Mouse (Mus musculus) intestine, embryonic 14.5 days (tissue): ENCODE results near the gene Litaf. TPM values are rescaled to one million over a fixed set of nuclear protein-coding genes. Genes with fewer than 3 reads are reported as not detected.
"Not testable (repeated sequence)": the region's sequence is repeated elsewhere in the genome, so short reads cannot be mapped to it uniquely, and the experiment has no call there.

Source experiments
- ATAC-seq: fragments of 200-750 bp; cut with Nextera tagmentation; replicated peaks from 2 replicates; pipeline ENCODE4 v1.8.0; 2017; ENCODE audit warnings: low read depth, moderate number of reproducible peaks, moderate TSS enrichment, moderate library complexity; ENCODE audit not compliant: low FRiP score, low TSS enrichment
- DNase-seq: peaks from one replicate; pipeline ENCODE4 v3.0.0-alpha.2; 2018; ENCODE audit warnings: low spot score
- H3K27ac ChIP-seq: fragments of 300-500 bp; sonication (generic); 2 replicates; pipeline ENCODE4 v1.5.1; 2014; ENCODE audit warnings: low read depth, mild to moderate bottlenecking, control low read depth
- H3K27me3 ChIP-seq: fragments of 300-500 bp; sonication (generic); replicated peaks from 2 replicates; pipeline ENCODE4 v1.6.1; 2014; ENCODE audit warnings: low read length, control low read depth; ENCODE audit not compliant: control insufficient read depth, insufficient read depth
- H3K36me3 ChIP-seq: fragments of 300-500 bp; sonication (generic); 2 replicates; pipeline ENCODE4 v1.6.1; 2014; ENCODE audit warnings: low read length, control low read depth; ENCODE audit not compliant: control insufficient read depth, insufficient read depth
- H3K4me1 ChIP-seq: fragments of 300-500 bp; sonication (generic); replicated peaks from 2 replicates; pipeline ENCODE4 v1.6.1; 2014; ENCODE audit warnings: low read length, control low read depth, mixed read lengths; ENCODE audit not compliant: control insufficient read depth, insufficient read depth
- H3K4me2 ChIP-seq: fragments of 300-500 bp; sonication (generic); 2 replicates; pipeline ENCODE4 v1.6.1; 2014; ENCODE audit warnings: low read length
- H3K4me3 ChIP-seq: fragments of 300-500 bp; sonication (generic); 2 replicates; pipeline ENCODE4 v1.5.1; 2014; ENCODE audit warnings: low read depth, low read length, control low read depth, mixed read lengths
- H3K9ac ChIP-seq: fragments of 300-500 bp; sonication (generic); 2 replicates; pipeline ENCODE4 v1.6.1; 2014; ENCODE audit warnings: mild to moderate bottlenecking, low read length
- H3K9me3 ChIP-seq: fragments of 300-500 bp; sonication (generic); 2 replicates; pipeline ENCODE4 v1.6.1; 2016; ENCODE audit warnings: low read length, control low read depth; ENCODE audit not compliant: control insufficient read depth
- WGBS: fragments of 180-500 bp; shearing (Covaris S2); extraction: QIAGEN DNeasy Blood & Tissue Kit; methylation state at CpG from one replicate; pipeline ENCODE4 v1.1.7; 2014; 5-methylcytosine and 5-hydroxymethylcytosine counted together
- polyA plus RNA-seq: library from polyadenylated mRNA; unstranded; fragments of >200 nt; fragmentation: Nextera tagmentation; extraction: Ambion mirVana; gene quantifications from 2 replicates; pipeline ENCODE4 v1.2.1, GENCODE M21; 2014

The Litaf gene
- polyA plus RNA-seq, 1 experiment from 2014 or later = 106 TPM

DNA sequence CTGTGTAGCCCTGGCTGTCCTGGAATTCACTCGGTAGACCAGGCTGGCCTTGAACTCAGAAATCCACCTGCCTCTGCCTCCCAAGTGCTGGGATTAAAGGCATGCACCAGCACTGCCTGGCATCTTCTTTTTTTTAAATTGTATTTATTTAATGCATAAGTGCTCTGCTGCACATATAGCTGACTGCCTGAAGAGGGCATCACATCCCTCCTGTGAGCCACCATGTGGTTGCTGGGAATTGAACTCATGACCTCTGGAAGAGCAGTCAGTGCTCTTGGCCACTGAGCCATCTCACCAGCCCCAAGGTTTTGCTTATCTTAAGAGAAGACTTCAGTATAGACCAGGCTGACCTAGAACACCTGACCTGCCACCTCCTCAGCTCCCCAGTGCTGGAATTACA, 96.0 kb downstream of the Litaf start:
- WGBS = 80% methylated on average over 1 of the region's 1 CpGs
- H3K9me3 ChIP-seq, H3K4me1 ChIP-seq, DNase-seq, H3K27me3 ChIP-seq, H3K4me3 ChIP-seq, ATAC-seq, H3K27ac ChIP-seq, H3K4me2 ChIP-seq, H3K9ac ChIP-seq: not testable (repeated sequence)
- H3K36me3 ChIP-seq = peaks cover 19% of the 10 kb centered on the region

GRCm38 (mm10) chr16:10969342-10969741, 96.6 kb downstream of the Litaf start:
- Histone ChIP-seq H3K27me3 (no peaks in the 10 kb centered on the region), H3K4me3 (no peak overlapping the region), H3K4me2 (no peak overlapping the region), H3K27ac (no peak overlapping the region), H3K9me3 (no peaks in the 10 kb centered on the region), H3K4me1 (peaks cover 7% of the 10 kb centered on the region; the same call in 1 of the 2 replicates), H3K36me3 (peaks cover 20% of the 10 kb centered on the region), H3K9ac (no peak overlapping the region)
- no peak for ATAC-seq
- WGBS = 73% methylated on average over 5 of the region's 5 CpGs
- DNase-seq = no peak

DNA sequence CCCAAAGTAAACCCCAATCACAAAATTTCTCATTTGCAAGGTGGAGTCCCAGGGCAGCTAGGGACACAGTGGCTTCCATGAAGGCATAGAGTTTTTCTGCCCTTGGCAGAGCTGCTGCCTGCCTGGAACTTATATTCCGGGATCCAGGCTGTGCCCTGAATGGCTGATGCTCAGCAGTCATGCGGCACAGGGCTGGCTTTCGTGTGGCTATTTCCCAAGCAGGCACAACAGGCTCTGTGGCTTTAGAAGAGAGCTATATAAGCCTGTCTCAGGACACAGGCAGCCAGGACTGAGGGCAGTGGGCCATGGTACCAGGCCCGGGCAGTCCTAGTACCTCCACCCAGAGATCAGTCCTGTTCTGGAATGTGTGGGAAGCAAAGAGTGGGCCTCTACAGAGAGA, 97.7 kb downstream of the Litaf start:
- Histone ChIP-seq H3K36me3 (peaks cover 29% of the 10 kb centered on the region), H3K4me2 (no peak overlapping the region), H3K9ac (no peak overlapping the region), H3K27me3 (no peaks in the 10 kb centered on the region), H3K27ac (no peak overlapping the region), H3K9me3 (no peaks in the 10 kb centered on the region), H3K4me3 (no peak overlapping the region), H3K4me1 (peaks cover 7% of the 10 kb centered on the region; the same call in 1 of the 2 replicates)
- no peak for DNase-seq
- 79% methylated on average over 4 of the region's 4 CpGs for WGBS
- ATAC-seq = no peak

GRCm38 (mm10) chr16:10967756-10968155, 98.2 kb downstream of the Litaf start:
- no peak overlapping the region for H3K27ac ChIP-seq
- H3K9ac ChIP-seq = no peak overlapping the region
- H3K4me3 ChIP-seq = no peak overlapping the region
- 88% methylated on average over 7 of the region's 7 CpGs for WGBS
- H3K36me3 ChIP-seq = peaks cover 34% of the 10 kb centered on the region
- DNase-seq = no peak
- ATAC-seq = no peak
- peaks cover 7% of the 10 kb centered on the region; the same call in 1 of the 2 replicates for H3K4me1 ChIP-seq
- no peak overlapping the region for H3K4me2 ChIP-seq
- H3K9me3 ChIP-seq = no peaks in the 10 kb centered on the region
- no peaks in the 10 kb centered on the region for H3K27me3 ChIP-seq

DNA sequence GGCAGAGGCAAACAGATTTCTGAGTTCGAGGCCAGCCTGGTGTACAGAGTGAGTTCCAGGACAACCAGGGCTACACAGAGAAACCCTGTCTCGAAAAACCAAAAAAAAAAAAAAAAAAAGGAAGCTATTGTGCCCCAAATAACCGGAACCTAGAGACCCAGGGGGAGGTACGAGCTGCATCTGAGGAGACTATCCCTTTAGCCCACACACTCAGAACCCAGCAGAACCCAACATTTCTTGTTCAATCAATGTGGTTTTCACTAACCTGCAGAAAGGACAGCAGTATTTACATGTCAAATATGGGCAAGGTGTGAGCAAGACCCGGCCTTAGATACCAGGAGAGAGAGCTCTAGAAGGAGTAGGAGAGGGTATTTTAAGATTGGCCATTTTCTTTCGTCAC, 98.9 kb downstream of the Litaf start:
- WGBS = 82% methylated on average over 5 of the region's 6 CpGs

GRCm38 (mm10) chr16:10965034-10965433, 100.9 kb downstream of the Litaf start:
- H3K4me1 ChIP-seq = 0 out of 2 replicates have a peak, but pooled peaks cover 5% of the 10 kb centered on the region
- no peaks in the 10 kb centered on the region for H3K27me3 ChIP-seq
- ATAC-seq (no peak), DNase-seq (no peak)
- H3K27ac ChIP-seq = no peak overlapping the region
- H3K36me3 ChIP-seq = peaks cover 59% of the 10 kb centered on the region
- no peak overlapping the region for H3K4me2 ChIP-seq
- no peak overlapping the region for H3K4me3 ChIP-seq
- no peaks in the 10 kb centered on the region for H3K9me3 ChIP-seq
- no peak overlapping the region for H3K9ac ChIP-seq
- WGBS = 82% methylated on average over 2 of the region's 2 CpGs

More for the DNA sequence above, 98.9 kb downstream of the Litaf start:
- H3K4me3 ChIP-seq = no peak overlapping the region
- peaks cover 5% of the 10 kb centered on the region; the same call in 1 of the 2 replicates for H3K4me1 ChIP-seq
- H3K27me3 ChIP-seq = no peaks in the 10 kb centered on the region
- no peak overlapping the region for H3K27ac ChIP-seq
- H3K36me3 ChIP-seq = peaks cover 41% of the 10 kb centered on the region
- DNase-seq = no peak
- ATAC-seq = no peak
- no peak overlapping the region for H3K9ac ChIP-seq
- H3K4me2 ChIP-seq = no peak overlapping the region
- H3K9me3 ChIP-seq = no peaks in the 10 kb centered on the region

DNA sequence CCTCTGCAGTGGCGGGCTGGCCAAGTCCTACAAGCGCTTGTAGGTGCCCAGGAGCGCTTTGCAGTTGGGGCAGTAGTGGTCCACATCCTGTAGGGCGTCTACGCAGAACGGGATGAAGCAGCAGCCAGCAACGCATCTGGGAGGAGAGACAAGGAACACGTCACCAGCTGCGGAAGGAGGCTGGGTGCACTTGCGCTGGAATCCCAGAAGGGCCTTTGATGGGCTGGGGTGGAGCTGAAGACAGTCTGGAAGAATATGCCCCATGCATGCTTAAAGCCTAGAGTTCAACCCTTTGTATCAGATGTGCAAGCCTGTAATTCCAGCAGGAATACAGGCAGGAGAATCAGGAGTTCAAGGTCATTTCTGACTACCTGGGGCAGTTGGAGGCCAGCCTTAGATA, 105.0 kb downstream of the Litaf start:
- no peaks in the 10 kb centered on the region for H3K27me3 ChIP-seq
- no peak overlapping the region for H3K4me3 ChIP-seq
- 94% methylated on average over 10 of the region's 10 CpGs for WGBS
- H3K4me1 ChIP-seq = no peaks in the 10 kb centered on the region
- no peak overlapping the region for H3K4me2 ChIP-seq
- peaks cover 74% of the 10 kb centered on the region for H3K36me3 ChIP-seq
- H3K9ac ChIP-seq = no peak overlapping the region
- H3K27ac ChIP-seq = no peak overlapping the region
- no peak for ATAC-seq
- H3K9me3 ChIP-seq = no peaks in the 10 kb centered on the region
- no peak for DNase-seq

DNA sequence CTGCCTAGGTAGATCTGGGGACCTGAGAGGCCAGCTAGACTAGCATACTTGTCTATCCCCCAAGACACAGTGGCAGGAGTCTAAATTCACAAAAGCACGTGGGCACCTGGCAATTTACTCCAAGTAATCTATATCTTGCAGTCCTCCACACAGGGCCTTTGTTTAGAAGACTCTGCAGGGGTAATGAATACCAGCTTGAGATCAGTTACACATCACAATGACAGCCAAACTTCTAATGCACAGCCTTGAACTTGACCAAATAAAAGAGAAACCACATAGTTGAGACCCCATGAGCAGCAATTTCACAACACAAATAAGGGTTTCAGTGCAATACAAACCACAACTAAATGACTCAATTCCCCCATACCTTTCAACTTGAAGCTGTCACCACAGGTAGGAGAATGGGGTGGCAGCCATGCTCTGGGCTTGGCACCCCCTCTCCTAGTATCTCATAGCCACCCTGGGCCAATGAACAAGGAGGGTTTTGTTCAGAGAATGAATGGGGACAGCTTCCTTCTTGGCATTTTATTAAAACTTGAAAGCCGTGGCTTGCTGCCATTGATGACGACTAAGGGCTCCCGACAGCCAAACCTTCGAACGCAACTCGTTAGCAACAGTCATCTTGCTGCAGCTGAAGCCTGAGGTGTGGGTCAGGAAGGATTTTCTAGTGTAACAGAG, 107.1 kb downstream of the Litaf start:
- ATAC-seq (no peak), DNase-seq (no peak)
- Histone ChIP-seq H3K36me3 (peaks cover 56% of the 10 kb centered on the region), H3K9ac (no peak overlapping the region), H3K27ac (no peak overlapping the region), H3K4me1 (no peaks in the 10 kb centered on the region), H3K4me2 (no peak overlapping the region), H3K27me3 (no peaks in the 10 kb centered on the region), H3K9me3 (no peaks in the 10 kb centered on the region), H3K4me3 (no peak overlapping the region)
- 85% methylated on average over 7 of the region's 7 CpGs for WGBS

GRCm38 (mm10) chr16:10958307-10958706, 107.7 kb downstream of the Litaf start:
- not testable (repeated sequence) for H3K4me1 ChIP-seq, DNase-seq, H3K9me3 ChIP-seq, ATAC-seq, H3K4me3 ChIP-seq, H3K27ac ChIP-seq, H3K27me3 ChIP-seq, H3K9ac ChIP-seq, H3K4me2 ChIP-seq
- WGBS = 90% methylated on average over 12 of the region's 12 CpGs
- H3K36me3 ChIP-seq = peaks cover 50% of the 10 kb centered on the region
